Mouse (Mus musculus): ENCODE measurements at regions not wholly inside any gene's neighbourhood (a gene's known extent, or its start where the extent isn't known, plus 50 kb on each side); places are given as distances from the start of the nearest gene placed in this dataset.

DNA sequence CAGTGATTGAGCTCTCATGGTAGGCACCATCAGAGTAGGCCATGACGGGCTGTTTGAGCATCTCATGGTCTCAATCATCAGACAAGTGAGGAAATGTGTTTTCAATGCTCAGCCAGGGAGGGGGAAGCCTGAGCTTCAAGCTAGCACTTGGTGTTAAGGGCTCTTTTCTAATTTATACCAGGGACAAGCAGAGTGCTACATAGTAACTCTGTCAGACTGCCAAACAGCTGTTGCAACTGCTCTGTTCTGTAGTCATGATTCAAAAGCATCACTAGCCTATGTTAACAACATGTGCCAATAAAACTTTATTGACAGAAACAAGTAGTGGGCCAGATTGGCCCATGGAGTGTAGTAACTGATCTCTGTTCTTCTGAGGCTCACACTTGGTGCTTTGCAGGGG, 235.0 kb downstream of the Gm26897 start:
- Histone ChIP-seq H3K9ac (replicated peaks) (no peak overlapping the region), H3K9me3 (no peaks in the 10 kb centered on the region), H3K27me3 (no peaks in the 10 kb centered on the region; the same call in 1 of the 2 replicates), H3K36me3 (no peaks in the 10 kb centered on the region), H3K27ac (peak overlapping the region; percentile 65; the same call in 1 of the 2 replicates), H3K4me2 (replicated peaks) (no peak overlapping the region), H3K4me3 (replicated peaks) (no peak overlapping the region), H3K4me1 (replicated peaks) (peaks cover 7% of the 10 kb centered on the region)
- no peak for ATAC-seq
- 75% methylated on average over 1 of the region's 1 CpGs for WGBS

- 85% methylated on average over 3 of the region's 3 CpGs for WGBS
- Histone ChIP-seq H3K27me3 (no peaks in the 10 kb centered on the region; the same call in 1 of the 2 replicates), H3K9me3 (no peaks in the 10 kb centered on the region), H3K4me2 (replicated peaks) (no peak overlapping the region), H3K4me3 (replicated peaks) (no peak overlapping the region), H3K27ac (no peak overlapping the region), H3K9ac (replicated peaks) (no peak overlapping the region), H3K4me1 (replicated peaks) (peaks cover 11% of the 10 kb centered on the region), H3K36me3 (no peaks in the 10 kb centered on the region)
- ATAC-seq: no peak
Observed at GRCm38 (mm10) chr5:111971193-111971592, 237.5 kb downstream of the Gm26897 start.

DNA sequence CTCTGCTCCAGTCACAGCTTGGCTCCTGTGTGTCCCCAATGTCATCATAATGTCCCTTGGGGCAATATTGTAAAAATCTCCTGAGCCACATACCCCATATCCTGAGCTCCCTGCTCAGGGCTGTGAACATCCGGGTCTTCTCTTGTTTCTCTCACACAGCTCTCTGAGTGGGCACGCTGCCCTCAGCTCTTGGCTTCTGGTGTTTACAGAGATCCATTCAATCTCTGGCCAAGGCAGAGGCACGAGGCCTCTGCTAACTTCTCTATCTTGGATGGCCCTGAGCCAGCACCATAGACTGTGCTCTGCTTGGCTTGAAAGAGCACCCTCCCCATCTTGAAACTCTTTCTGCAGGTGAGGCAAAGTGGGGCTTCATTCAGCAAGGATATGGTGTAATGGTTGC, 238.2 kb downstream of the Gm26897 start:
- Histone ChIP-seq H3K27me3 (no peaks in the 10 kb centered on the region; the same call in 1 of the 2 replicates), H3K27ac (no peak overlapping the region), H3K9me3 (no peaks in the 10 kb centered on the region), H3K36me3 (no peaks in the 10 kb centered on the region), H3K4me1 (replicated peaks) (peaks cover 11% of the 10 kb centered on the region), H3K4me3 (replicated peaks) (no peak overlapping the region), H3K9ac (replicated peaks) (no peak overlapping the region), H3K4me2 (replicated peaks) (no peak overlapping the region)
- 79% methylated on average over 3 of the region's 3 CpGs for WGBS
- ATAC-seq: no peak

DNA sequence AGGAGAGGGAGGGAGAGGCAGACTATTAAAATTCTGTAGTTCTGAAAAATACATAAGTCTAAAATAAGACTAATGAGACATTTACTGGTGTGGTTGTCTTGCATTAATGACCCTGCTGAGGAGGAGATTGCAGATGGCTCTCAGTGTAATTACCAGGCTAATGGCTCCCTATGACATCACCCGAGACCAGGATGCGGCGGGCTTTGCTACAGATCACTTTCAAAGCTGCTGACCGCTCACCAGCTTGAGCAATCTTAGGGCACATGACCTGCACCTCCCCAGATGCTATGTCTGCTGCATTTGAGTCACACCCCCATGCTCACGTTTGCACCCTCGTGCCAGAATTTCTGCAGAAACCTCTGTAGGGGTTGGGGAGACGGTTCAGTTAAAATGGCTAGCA, 242.0 kb downstream of the Gm26897 start:
- ATAC-seq: no peak
- Histone ChIP-seq H3K4me2 (replicated peaks) (no peak overlapping the region), H3K36me3 (no peaks in the 10 kb centered on the region), H3K27me3 (no peaks in the 10 kb centered on the region; the same call in 1 of the 2 replicates), H3K9ac (replicated peaks) (no peak overlapping the region), H3K27ac (no peak overlapping the region), H3K9me3 (no peaks in the 10 kb centered on the region), H3K4me1 (replicated peaks) (0 out of 2 replicates have a peak, but pooled peaks cover 4% of the 10 kb centered on the region), H3K4me3 (replicated peaks) (no peak overlapping the region)
- WGBS: 36% methylated on average over 7 of the region's 7 CpGs

DNA sequence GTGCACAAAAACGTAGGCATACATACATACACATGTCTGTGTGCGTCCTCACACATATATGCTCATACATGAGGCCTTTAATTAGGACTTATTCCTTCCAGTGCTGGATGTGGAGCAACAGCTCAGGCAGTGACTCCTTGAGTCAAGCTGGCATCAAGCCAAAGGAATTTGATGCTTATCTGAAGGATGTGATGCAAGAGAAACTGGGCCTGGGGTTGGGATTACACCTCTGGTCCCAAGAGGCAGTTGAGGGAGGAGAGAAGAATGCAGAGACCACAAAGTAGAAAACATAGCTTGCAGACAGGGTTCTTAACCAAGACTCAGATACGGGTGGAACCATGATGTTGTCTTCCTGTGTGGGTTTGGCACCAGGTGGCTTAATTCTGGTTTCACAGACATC, 245.9 kb downstream of the Gm26897 start:
- H3K9ac ChIP-seq (replicated peaks): no peak overlapping the region
- H3K27me3 ChIP-seq: no peaks in the 10 kb centered on the region
- H3K36me3 ChIP-seq: no peaks in the 10 kb centered on the region
- WGBS: 89% methylated on average over 3 of the region's 3 CpGs
- no peak overlapping the region for H3K4me3 ChIP-seq (replicated peaks)
- H3K4me2 ChIP-seq (replicated peaks): no peak overlapping the region
- H3K27ac ChIP-seq: no peak overlapping the region
- 0 out of 2 replicates have a peak, but pooled peaks cover 5% of the 10 kb centered on the region for H3K9me3 ChIP-seq
- 0 out of 2 replicates have a peak, but pooled peaks cover 4% of the 10 kb centered on the region for H3K4me1 ChIP-seq (replicated peaks)
- no peak for ATAC-seq

- H3K36me3 ChIP-seq: no peaks in the 10 kb centered on the region
- 0 out of 2 replicates have a peak, but pooled peaks cover 5% of the 10 kb centered on the region for H3K9me3 ChIP-seq
- no peak for ATAC-seq
- no peak overlapping the region for H3K27ac ChIP-seq
- H3K27me3 ChIP-seq: no peaks in the 10 kb centered on the region
- H3K4me3 ChIP-seq (replicated peaks): no peak overlapping the region
- H3K4me1 ChIP-seq (replicated peaks): peaks cover 5% of the 10 kb centered on the region; the same call in 1 of the 2 replicates
- no peak overlapping the region for H3K9ac ChIP-seq (replicated peaks)
- H3K4me2 ChIP-seq (replicated peaks): no peak overlapping the region
- 97% methylated on average over 2 of the region's 2 CpGs for WGBS
Observed at GRCm38 (mm10) chr5:111982106-111982505, 248.4 kb downstream of the Gm26897 start.

- no peak for ATAC-seq
- Histone ChIP-seq H3K9me3 (0 out of 2 replicates have a peak, but pooled peaks cover 5% of the 10 kb centered on the region), H3K9ac (replicated peaks) (no peak overlapping the region), H3K27me3 (no peaks in the 10 kb centered on the region), H3K4me3 (replicated peaks) (no peak overlapping the region), H3K4me1 (replicated peaks) (peaks cover 5% of the 10 kb centered on the region; the same call in 1 of the 2 replicates), H3K36me3 (no peaks in the 10 kb centered on the region), H3K4me2 (replicated peaks) (no peak overlapping the region), H3K27ac (no peak overlapping the region)
- WGBS: 56% methylated on average over 8 of the region's 8 CpGs
Observed at GRCm38 (mm10) chr5:111985997-111986396, 252.3 kb downstream of the Gm26897 start.

- no peak for ATAC-seq
- no peaks in the 10 kb centered on the region for H3K36me3 ChIP-seq
- H3K4me2 ChIP-seq (replicated peaks): no peak overlapping the region
- no peak overlapping the region for H3K4me3 ChIP-seq (replicated peaks)
- no peaks in the 10 kb centered on the region for H3K9me3 ChIP-seq
- H3K9ac ChIP-seq (replicated peaks): no peak overlapping the region
- H3K27me3 ChIP-seq: no peaks in the 10 kb centered on the region
- no peak overlapping the region for H3K27ac ChIP-seq
- H3K4me1 ChIP-seq (replicated peaks): peaks cover 5% of the 10 kb centered on the region; the same call in 1 of the 2 replicates
- WGBS: 57% methylated on average over 6 of the region's 6 CpGs
Observed at GRCm38 (mm10) chr5:111987036-111987435, 253.3 kb downstream of the Gm26897 start.

GRCm38 (mm10) chr5:111991805-111992204, 258.1 kb downstream of the Gm26897 start:
- H3K27ac ChIP-seq: no peak overlapping the region
- no peaks in the 10 kb centered on the region for H3K27me3 ChIP-seq
- H3K9ac ChIP-seq (replicated peaks): no peak overlapping the region
- no peaks in the 10 kb centered on the region for H3K9me3 ChIP-seq
- no peak overlapping the region for H3K4me3 ChIP-seq (replicated peaks)
- no peaks in the 10 kb centered on the region for H3K36me3 ChIP-seq
- ATAC-seq: no peak
- no peaks in the 10 kb centered on the region for H3K4me1 ChIP-seq (replicated peaks)
- 90% methylated on average over 10 of the region's 10 CpGs for WGBS
- H3K4me2 ChIP-seq (replicated peaks): no peak overlapping the region

DNA sequence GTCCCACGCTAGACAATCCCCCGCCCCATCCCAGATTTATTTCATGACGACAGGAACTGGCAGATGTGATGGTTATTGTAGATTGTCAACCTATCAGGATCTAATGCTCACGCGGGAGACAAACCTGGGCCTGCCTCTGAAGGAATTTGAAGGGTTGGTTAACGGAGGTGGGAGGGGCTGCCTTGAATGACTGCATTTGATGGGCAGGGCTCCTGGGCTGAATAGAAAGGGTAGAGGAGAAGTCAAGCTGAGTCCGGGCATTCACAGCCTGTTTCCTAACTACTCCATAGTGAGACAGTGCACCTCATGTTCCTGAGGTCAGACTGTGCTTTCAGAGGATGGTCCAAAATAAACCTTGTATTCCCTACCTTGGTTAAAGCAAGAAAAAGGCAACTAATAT, 259.1 kb downstream of the Cryba4 start:
- ATAC-seq: no peak
- Histone ChIP-seq H3K36me3 (no peaks in the 10 kb centered on the region), H3K4me1 (replicated peaks) (no peaks in the 10 kb centered on the region), H3K9me3 (no peaks in the 10 kb centered on the region), H3K27me3 (no peaks in the 10 kb centered on the region), H3K4me3 (replicated peaks) (no peak overlapping the region), H3K27ac (no peak overlapping the region), H3K9ac (replicated peaks) (no peak overlapping the region), H3K4me2 (replicated peaks) (no peak overlapping the region)
- WGBS: 58% methylated on average over 7 of the region's 7 CpGs

GRCm38 (mm10) chr5:111993930-111994329, 258.4 kb downstream of the Cryba4 start:
- no peak overlapping the region for H3K4me3 ChIP-seq (replicated peaks)

GRCm38 (mm10) chr5:111996806-111997205, 255.5 kb downstream of the Cryba4 start:
- H3K36me3 ChIP-seq: no peaks in the 10 kb centered on the region
- no peak for ATAC-seq
- no peak overlapping the region for H3K4me3 ChIP-seq (replicated peaks)
- no peaks in the 10 kb centered on the region for H3K27me3 ChIP-seq
- H3K4me2 ChIP-seq (replicated peaks): no peak overlapping the region
- WGBS: 73% methylated on average over 3 of the region's 3 CpGs
- H3K9me3 ChIP-seq: no peaks in the 10 kb centered on the region
- H3K27ac ChIP-seq: no peak overlapping the region
- H3K4me1 ChIP-seq (replicated peaks): peaks cover 19% of the 10 kb centered on the region
- H3K9ac ChIP-seq (replicated peaks): no peak overlapping the region

More at GRCm38 (mm10) chr5:111993930-111994329, 258.4 kb downstream of the Cryba4 start:
- no peaks in the 10 kb centered on the region for H3K27me3 ChIP-seq
- no peak overlapping the region for H3K9ac ChIP-seq (replicated peaks)
- H3K9me3 ChIP-seq: no peaks in the 10 kb centered on the region
- no peak overlapping the region for H3K27ac ChIP-seq
- no peak overlapping the region for H3K4me2 ChIP-seq (replicated peaks)
- WGBS: 78% methylated on average over 9 of the region's 9 CpGs
- ATAC-seq: peak; percentile 63; the same call in 1 of the 2 replicates
- H3K36me3 ChIP-seq: no peaks in the 10 kb centered on the region
- H3K4me1 ChIP-seq (replicated peaks): no peaks in the 10 kb centered on the region
